Mouse (Mus musculus): ENCODE data around the gene Rbm25. TPM values are rescaled to one million over a fixed set of nuclear protein-coding genes. Genes with fewer than 3 reads are reported as not detected.

The Rbm25 gene
- polyA plus RNA-seq (2014; fragmentation: Illumina TruSeq; extraction: RNeasy Lipid Tissue Mini Kit (QIAGEN cat#74804); ENCODE audit: insufficient read depth, low read depth, low replicate concordance), result 29.7 TPM

DNA sequence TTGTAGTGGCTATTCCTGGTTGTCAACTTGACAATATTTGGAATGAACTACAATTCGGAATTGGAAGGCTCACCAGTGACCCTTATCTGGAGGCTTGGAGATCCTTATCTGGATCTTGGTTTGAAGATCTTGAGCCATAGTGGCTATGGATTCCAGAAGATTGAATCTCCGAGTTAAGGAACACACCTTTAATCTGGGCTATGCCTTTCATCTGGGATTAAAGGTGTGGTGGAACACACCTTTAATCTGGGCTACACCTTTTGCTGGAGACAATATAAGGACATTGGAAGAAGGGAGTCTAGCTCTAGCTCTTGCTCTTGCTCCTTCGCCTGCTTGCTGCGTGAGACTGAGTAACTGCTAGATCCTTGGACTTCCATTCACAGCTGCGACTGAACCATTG is at the start of gene Rbm25:
Gene Rbm25 (plus strand): TSS at position 301 of the 400 bp plus-strand sequence.

DNA sequence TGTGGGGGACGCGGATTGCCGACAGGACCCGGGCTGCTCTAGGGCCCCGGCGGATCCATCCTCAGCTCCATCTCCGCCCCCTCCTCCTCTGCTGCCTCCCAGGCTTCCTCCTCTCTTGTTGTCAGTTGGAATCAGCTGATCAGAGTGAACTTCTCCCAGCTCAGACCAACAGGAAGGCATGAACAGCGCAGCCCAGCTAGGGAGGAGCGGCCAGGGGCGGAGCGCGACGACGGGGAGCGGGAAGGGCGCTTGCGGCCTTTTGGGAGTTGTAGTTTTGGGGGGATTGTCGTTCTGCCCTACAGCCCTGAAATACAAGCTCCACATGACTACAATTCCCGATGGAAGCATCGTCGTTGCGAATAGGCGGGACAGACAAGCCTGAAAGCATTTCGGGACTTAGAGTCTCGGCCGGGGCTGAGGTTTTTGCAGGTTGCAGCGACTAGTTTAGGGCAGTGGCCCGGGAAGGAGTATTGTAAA is 34.0 kb upstream of the Rbm25 start, which contains the start of gene Zfyve1:
Gene Zfyve1 (minus strand): TSS at position 198 of the 477 bp plus-strand sequence.

DNA sequence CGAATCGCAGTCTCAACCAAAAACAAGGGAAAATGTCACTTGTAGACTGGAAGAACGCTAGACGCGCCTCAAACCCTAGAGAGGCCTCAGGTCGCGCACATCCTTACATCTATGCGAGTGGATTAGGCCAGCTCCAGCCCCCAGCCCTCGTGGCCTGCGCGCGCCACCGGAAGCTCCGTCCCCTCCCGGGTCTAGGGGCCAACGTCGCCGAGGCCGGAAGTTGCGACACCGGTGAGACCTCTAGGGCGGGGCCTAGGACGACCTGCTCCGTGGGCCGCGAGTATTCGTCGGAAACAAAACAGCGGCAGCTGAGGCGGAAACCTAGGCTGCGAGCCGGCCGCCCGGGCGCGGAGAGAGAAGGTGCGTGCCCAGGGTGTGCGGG is 56.9 kb downstream of the Rbm25 start, which contains the start of gene Psen1:
Gene Psen1 (plus strand): TSS at position 219 of the 382 bp plus-strand sequence.

Other genes with a start within 250 kb of the Rbm25 start
- gene Dpf3, start 143.5 kb upstream of the Rbm25 start, polyA plus RNA-seq (2014; fragmentation: Illumina TruSeq; extraction: RNeasy Lipid Tissue Mini Kit (QIAGEN cat#74804); ENCODE audit: insufficient read depth, low read depth, low replicate concordance), result 0.69 TPM
- 5.5 TPM for gene Dcaf4, start 110.8 kb upstream of the Rbm25 start, polyA plus RNA-seq (2014; fragmentation: Illumina TruSeq; extraction: RNeasy Lipid Tissue Mini Kit (QIAGEN cat#74804); ENCODE audit: insufficient read depth, low read depth, low replicate concordance)
- gene Zfyve1, start 34.0 kb upstream of the Rbm25 start, polyA plus RNA-seq (2014; fragmentation: Illumina TruSeq; extraction: RNeasy Lipid Tissue Mini Kit (QIAGEN cat#74804); ENCODE audit: insufficient read depth, low read depth, low replicate concordance), result 10.2 TPM
- gene Psen1, start 56.9 kb downstream of the Rbm25 start, polyA plus RNA-seq (2014; fragmentation: Illumina TruSeq; extraction: RNeasy Lipid Tissue Mini Kit (QIAGEN cat#74804); ENCODE audit: insufficient read depth, low read depth, low replicate concordance), result 23.6 TPM
- gene Papln, start 132.4 kb downstream of the Rbm25 start, polyA plus RNA-seq (2014; fragmentation: Illumina TruSeq; extraction: RNeasy Lipid Tissue Mini Kit (QIAGEN cat#74804); ENCODE audit: insufficient read depth, low read depth, low replicate concordance), result 0.14 TPM

Data from lung, adult 10 weeks (tissue).